Mouse (Mus musculus): ENCODE measurements at regions not wholly inside any gene's neighbourhood (a gene's known extent, or its start where the extent isn't known, plus 50 kb on each side); places are given as distances from the start of the nearest gene placed in this dataset.

GRCm38 (mm10) chr9:112861136-112861535 is 625.4 kb upstream of the Arpp21 start:
- no peak for TF ChIP-seq POLR2A (IDR thresholded peaks at IDR 0.05; ENCODE audit: borderline replicate concordance, extremely low read depth, insufficient read depth, insufficient read length, poor library complexity, severe bottlenecking)
- TF ChIP-seq CTCF (IDR thresholded peaks at IDR 0.05; ENCODE audit: borderline replicate concordance, extremely low read depth, insufficient read depth, insufficient read length), result no peak
- peak; percentile 47 for DNase-seq (ENCODE audit: low read depth)

- TF ChIP-seq POLR2A (IDR thresholded peaks at IDR 0.05; ENCODE audit: borderline replicate concordance, extremely low read depth, insufficient read depth, insufficient read length, poor library complexity, severe bottlenecking) (no peak), CTCF (IDR thresholded peaks at IDR 0.05; ENCODE audit: borderline replicate concordance, extremely low read depth, insufficient read depth, insufficient read length) (no peak)
- peak; percentile 79 for DNase-seq (ENCODE audit: low read depth)
These were observed 624.7 kb upstream of the Arpp21 start for GRCm38 (mm10) chr9:112860307-112860893.

GRCm38 (mm10) chr9:112841473-112841872 is 605.7 kb upstream of the Arpp21 start:
- TF ChIP-seq POLR2A (IDR thresholded peaks at IDR 0.05; ENCODE audit: borderline replicate concordance, extremely low read depth, insufficient read depth, insufficient read length, poor library complexity, severe bottlenecking) (no peak), CTCF (IDR thresholded peaks at IDR 0.05; ENCODE audit: borderline replicate concordance, extremely low read depth, insufficient read depth, insufficient read length) (no peak)
- DNase-seq (ENCODE audit: low read depth), result no peak

- no peak for TF ChIP-seq CTCF (IDR thresholded peaks at IDR 0.05; ENCODE audit: borderline replicate concordance, extremely low read depth, insufficient read depth, insufficient read length)
- TF ChIP-seq POLR2A (IDR thresholded peaks at IDR 0.05; ENCODE audit: borderline replicate concordance, extremely low read depth, insufficient read depth, insufficient read length, poor library complexity, severe bottlenecking), result no peak
- DNase-seq (ENCODE audit: low read depth), result no peak
These were observed 603.5 kb upstream of the Arpp21 start for GRCm38 (mm10) chr9:112839071-112839793.

GRCm38 (mm10) chr9:112837563-112837962 is 601.8 kb upstream of the Arpp21 start:
- TF ChIP-seq POLR2A (IDR thresholded peaks at IDR 0.05; ENCODE audit: borderline replicate concordance, extremely low read depth, insufficient read depth, insufficient read length, poor library complexity, severe bottlenecking), result no peak
- no peak for TF ChIP-seq CTCF (IDR thresholded peaks at IDR 0.05; ENCODE audit: borderline replicate concordance, extremely low read depth, insufficient read depth, insufficient read length)
- DNase-seq (ENCODE audit: low read depth), result no peak

- DNase-seq (ENCODE audit: low read depth), result no peak
- TF ChIP-seq POLR2A (IDR thresholded peaks at IDR 0.05; ENCODE audit: borderline replicate concordance, extremely low read depth, insufficient read depth, insufficient read length, poor library complexity, severe bottlenecking) (no peak), CTCF (IDR thresholded peaks at IDR 0.05; ENCODE audit: borderline replicate concordance, extremely low read depth, insufficient read depth, insufficient read length) (no peak)
These were observed 598.9 kb upstream of the Arpp21 start for GRCm38 (mm10) chr9:112834441-112835245.

GRCm38 (mm10) chr9:112831102-112831501 is 595.4 kb upstream of the Arpp21 start:
- TF ChIP-seq POLR2A (IDR thresholded peaks at IDR 0.05; ENCODE audit: borderline replicate concordance, extremely low read depth, insufficient read depth, insufficient read length, poor library complexity, severe bottlenecking) (no peak), CTCF (IDR thresholded peaks at IDR 0.05; ENCODE audit: borderline replicate concordance, extremely low read depth, insufficient read depth, insufficient read length) (no peak)
- peak; percentile 56 for DNase-seq (ENCODE audit: low read depth)

GRCm38 (mm10) chr9:112828602-112829001 is 592.9 kb upstream of the Arpp21 start:
- no peak for TF ChIP-seq POLR2A (IDR thresholded peaks at IDR 0.05; ENCODE audit: borderline replicate concordance, extremely low read depth, insufficient read depth, insufficient read length, poor library complexity, severe bottlenecking)
- no peak for TF ChIP-seq CTCF (IDR thresholded peaks at IDR 0.05; ENCODE audit: borderline replicate concordance, extremely low read depth, insufficient read depth, insufficient read length)
- no peak for DNase-seq (ENCODE audit: low read depth)

GRCm38 (mm10) chr9:112826592-112826991 is 590.9 kb upstream of the Arpp21 start:
- TF ChIP-seq CTCF (IDR thresholded peaks at IDR 0.05; ENCODE audit: borderline replicate concordance, extremely low read depth, insufficient read depth, insufficient read length), result no peak
- no peak for TF ChIP-seq POLR2A (IDR thresholded peaks at IDR 0.05; ENCODE audit: borderline replicate concordance, extremely low read depth, insufficient read depth, insufficient read length, poor library complexity, severe bottlenecking)
- DNase-seq (ENCODE audit: low read depth), result no peak

GRCm38 (mm10) chr9:112821940-112822339 is 586.2 kb upstream of the Arpp21 start:
- TF ChIP-seq POLR2A (IDR thresholded peaks at IDR 0.05; ENCODE audit: borderline replicate concordance, extremely low read depth, insufficient read depth, insufficient read length, poor library complexity, severe bottlenecking), result no peak
- TF ChIP-seq CTCF (IDR thresholded peaks at IDR 0.05; ENCODE audit: borderline replicate concordance, extremely low read depth, insufficient read depth, insufficient read length), result no peak
- DNase-seq (ENCODE audit: low read depth), result no peak

- DNase-seq (ENCODE audit: low read depth), result no peak
- no peak for TF ChIP-seq POLR2A (IDR thresholded peaks at IDR 0.05; ENCODE audit: borderline replicate concordance, extremely low read depth, insufficient read depth, insufficient read length, poor library complexity, severe bottlenecking)
- TF ChIP-seq CTCF (IDR thresholded peaks at IDR 0.05; ENCODE audit: borderline replicate concordance, extremely low read depth, insufficient read depth, insufficient read length), result peak; percentile 39; the same call in 1 of the 2 replicates
These were observed 576.2 kb upstream of the Arpp21 start for GRCm38 (mm10) chr9:112811946-112812345.
